Mouse (Mus musculus) monocyte, adult 5-6 weeks (primary cell): Measurements from ENCODE around the gene Gm21972. TPM values are rescaled to one million over a fixed set of nuclear protein-coding genes. Genes with fewer than 3 reads are reported as not detected.

Experiments used
- ATAC-seq: fragments of 153-309, 156-312 bp; replicated peaks from 2 replicates; pipeline ENCODE4 v1.8.0; 2017; ENCODE audit warnings: mild to moderate bottlenecking; ENCODE audit not compliant: low TSS enrichment, insufficient number of reproducible peaks, severe bottlenecking, poor library complexity, low FRiP score
- total RNA-seq: library from RNA; stranded (forward); fragments of 200-1000, 200-491, 200-594 nt; gene quantifications from 3 replicates; pipeline ENCODE4 v1.2.3, GENCODE M21; 2017

Gm21972 gene
- total RNA-seq, 1 experiment from 2014 or later: not detected

DNA sequence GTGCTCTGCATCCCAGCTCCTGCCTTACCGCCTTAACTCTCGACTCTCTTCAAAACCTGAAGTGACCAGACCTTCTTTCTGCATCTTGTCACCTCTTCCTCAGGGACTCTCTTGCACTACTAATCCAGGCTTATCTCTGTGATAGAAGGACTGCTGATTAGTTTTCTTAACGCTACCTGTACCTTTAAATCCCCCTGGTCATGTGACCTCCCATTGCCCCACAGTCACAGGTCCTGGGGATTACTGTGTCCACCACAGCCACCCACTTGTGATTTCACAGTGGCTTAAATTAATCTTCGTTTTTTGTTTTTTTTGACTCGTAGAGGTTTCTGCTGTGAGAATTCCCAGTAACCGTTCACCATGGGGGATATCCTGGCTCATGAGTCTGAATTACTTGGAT, 23.2 kb downstream of the Gm21972 start:
- no peak for ATAC-seq

- ATAC-seq: no peak
Measured at GRCm38 (mm10) chr1:86160059-86160458, 26.6 kb downstream of the Gm21972 start.

- ATAC-seq: no peak
Measured at GRCm38 (mm10) chr1:86160479-86160878, 27.0 kb downstream of the Gm21972 start.

GRCm38 (mm10) chr1:86161061-86161460, 27.6 kb downstream of the Gm21972 start:
- no peak for ATAC-seq

DNA sequence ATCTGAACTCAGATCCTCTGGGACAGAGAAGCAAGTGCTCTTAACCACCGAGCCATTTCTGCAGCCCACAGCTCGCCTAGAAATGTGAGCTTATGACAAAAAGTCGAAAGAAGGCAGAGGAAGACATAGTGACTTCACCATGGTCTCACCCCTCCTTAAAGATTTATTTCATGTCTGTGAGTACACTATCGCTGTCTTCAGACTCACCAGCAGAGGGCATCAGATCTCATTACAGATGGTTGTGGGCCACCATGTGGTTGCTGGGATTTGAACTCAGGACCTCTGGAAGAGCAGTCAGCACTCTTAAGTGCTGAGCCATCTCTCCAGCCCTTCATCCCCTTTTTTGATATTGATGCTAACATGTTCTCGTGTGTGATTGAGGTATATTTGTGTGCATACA, 41.2 kb downstream of the Gm21972 start:
- no peak for ATAC-seq

- no peak for ATAC-seq
Measured at GRCm38 (mm10) chr1:86176066-86176465, 42.6 kb downstream of the Gm21972 start.

DNA sequence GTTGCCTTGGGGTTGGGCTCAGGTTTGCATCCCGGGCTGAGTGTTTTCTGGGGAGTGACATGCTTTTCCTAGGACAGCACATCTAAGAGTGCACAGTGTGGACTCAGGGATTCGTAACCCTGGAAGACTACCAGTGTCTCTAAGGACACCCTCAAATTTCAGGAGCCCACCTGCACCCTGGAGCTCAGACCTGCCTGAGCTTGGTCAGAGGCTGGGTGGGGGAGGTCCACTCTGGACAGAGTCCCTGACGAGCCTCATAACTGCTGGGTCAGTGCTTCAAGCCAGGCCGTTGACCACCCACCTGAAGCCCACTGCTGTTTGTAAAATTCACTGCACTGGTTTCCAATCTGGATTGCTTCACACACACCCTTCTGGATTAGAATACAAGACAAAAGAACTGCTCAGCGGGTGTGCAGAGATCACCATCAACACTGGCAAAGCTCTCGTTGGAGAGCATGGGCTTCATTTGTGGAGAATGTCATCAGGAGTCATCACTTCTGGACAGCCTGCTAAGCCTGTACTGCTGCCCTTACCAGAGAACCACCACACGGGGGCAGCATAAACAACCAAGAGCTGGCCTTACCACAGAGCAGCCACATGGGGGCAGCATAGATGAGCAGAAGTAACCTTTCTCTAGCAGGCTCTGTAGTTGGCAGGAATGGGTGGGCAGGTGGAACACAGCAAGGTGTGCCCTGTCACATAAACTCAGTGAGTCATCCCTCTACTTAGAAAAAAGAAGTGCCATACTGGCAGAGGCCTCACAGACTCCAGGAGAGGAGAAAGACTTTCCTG, 45.2 kb downstream of the Gm21972 start:
- ATAC-seq: peak; percentile 98

DNA sequence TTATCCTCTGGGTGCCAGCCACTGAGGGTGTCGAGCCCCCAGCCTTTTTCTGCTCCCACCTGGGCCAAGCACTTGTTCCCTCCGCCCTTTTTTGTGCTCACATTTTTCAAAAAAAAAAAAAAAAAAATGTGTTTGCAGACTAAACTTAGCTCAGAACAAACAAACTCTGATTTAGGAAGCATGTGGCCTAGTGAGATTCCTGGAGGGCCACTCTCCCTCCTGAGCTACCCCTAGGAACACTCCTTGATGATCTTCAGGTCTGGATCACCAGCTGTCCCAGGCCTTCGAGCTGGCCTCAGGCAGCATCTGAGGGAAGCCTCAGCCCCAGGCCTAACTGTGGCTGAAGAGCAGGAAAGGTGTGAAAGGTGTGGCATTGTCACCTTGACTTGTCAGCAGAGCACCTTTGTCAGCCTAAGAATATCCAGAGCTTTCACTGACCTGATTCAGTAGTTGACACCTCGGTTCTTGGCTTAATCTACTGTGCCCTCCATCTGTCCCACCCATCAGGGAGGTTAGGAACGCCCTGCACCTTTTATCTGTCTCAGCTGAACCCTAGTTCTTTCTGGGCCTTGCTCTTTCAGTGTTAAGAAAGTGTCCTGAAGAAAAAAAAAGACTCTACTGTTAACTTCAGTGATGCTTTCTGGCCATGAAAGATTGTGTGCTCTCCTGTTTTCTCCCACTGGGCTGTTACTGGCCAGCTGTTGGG, 48.7 kb downstream of the Gm21972 start:
- no peak for ATAC-seq

DNA sequence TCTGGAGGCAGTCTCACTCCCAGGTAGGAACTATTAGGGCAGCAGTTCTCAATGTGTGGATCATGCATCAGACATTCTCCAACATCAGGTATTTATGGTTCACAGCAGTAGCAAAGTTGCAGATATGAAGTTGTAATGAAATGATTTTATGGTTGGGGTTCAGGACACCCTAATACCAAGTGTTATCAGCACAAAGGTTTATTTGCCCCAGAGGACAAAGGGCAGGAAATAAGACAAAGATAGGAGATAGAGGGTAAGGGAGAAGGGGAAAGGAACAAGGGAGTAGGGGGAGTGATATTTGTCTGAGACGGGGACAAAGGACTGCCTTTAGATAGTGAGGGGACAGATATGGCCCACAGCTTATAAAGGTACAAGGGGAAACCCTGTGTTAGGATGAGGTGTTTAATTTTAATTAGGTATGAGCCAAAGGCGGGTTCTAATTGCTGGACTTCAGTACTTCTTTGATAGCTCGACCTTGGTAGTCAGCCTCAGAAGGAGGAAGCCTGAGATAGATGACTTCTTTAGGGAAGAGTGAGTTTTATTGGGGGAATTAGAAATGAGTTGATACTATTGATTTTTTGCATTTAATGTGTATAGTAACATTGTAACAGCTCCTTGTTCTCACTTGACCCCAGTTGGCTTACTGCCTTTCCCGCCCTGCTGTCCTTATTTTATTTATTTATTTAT, 50.3 kb downstream of the Gm21972 start:
- no peak for ATAC-seq

DNA sequence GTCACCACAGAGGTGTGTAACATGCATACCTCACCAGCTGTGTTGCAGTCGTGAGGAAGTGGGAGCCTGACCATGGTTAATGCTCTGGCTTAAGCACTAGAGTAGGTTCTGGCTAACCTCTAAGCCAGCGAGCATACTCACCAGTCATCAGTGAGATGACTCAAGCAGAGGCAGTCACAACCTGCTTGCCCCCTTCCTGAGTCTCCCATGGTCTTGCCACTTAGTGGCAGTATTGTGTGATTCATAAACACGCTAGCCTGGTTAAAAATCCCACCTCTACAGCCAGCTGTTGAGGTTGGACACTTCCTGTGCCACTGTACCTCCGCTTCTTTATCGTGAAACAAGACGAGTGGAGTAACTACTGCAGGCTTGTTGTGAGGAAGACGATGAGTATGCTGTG, 53.3 kb downstream of the Gm21972 start:
- 0 out of 2 replicates have a peak, but pooled peaks have one; percentile 38 for ATAC-seq

GRCm38 (mm10) chr1:86187856-86188255, 54.4 kb downstream of the Gm21972 start:
- no peak for ATAC-seq

GRCm38 (mm10) chr1:86188271-86188670, 54.8 kb downstream of the Gm21972 start:
- no peak for ATAC-seq

GRCm38 (mm10) chr1:86189034-86189702, 55.7 kb downstream of the Gm21972 start:
- ATAC-seq: 0 out of 2 replicates have a peak, but pooled peaks have one; percentile 23

- no peak for ATAC-seq
Measured at GRCm38 (mm10) chr1:86190843-86191242, 57.4 kb downstream of the Gm21972 start.

- ATAC-seq: 0 out of 2 replicates have a peak, but pooled peaks have one; percentile 44
Measured at GRCm38 (mm10) chr1:86194044-86194443, 60.6 kb downstream of the Gm21972 start.

DNA sequence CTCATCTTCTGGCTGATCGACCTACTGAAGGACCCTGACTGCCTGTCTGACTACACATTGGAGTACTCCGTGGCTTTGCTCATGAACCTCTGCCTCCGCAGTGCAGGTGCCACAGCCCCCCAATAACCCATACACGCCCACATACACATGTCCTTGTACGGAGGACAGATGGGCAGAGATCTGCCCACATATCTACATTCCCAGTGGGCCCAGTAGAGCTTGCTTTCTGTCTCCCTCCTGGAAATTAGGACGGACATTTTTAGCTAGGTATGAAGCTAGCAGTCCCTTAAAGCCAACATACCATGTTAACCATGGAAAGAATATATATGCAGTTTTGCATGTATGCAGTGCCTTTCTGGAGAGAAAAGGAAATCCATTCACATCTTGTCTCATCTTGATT, 64.8 kb downstream of the Gm21972 start:
- ATAC-seq: no peak

GRCm38 (mm10) chr1:86199026-86199425, 65.6 kb downstream of the Gm21972 start:
- no peak for ATAC-seq

DNA sequence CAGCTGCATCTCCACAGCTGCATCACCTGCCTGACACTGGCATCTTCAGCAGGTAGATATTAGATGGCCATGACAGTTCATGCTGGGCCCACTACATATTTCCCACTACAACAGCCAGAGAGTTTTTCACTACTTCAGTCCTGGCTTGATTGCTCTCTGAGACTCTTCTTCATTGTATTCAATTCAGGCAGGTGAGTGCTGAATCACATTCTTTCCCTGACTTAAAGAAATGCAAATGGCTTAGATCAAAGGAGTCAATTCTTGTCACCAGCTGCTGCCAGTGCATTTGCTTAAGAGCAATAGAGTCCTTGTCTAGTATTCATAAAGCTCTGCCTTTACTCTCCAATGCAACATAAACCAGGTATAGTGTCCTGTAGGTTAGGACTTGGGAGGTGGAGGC, 67.9 kb downstream of the Gm21972 start:
- ATAC-seq: no peak

GRCm38 (mm10) chr1:86202617-86203219, 69.3 kb downstream of the Gm21972 start:
- no peak for ATAC-seq
